Mouse (Mus musculus): ENCODE measurements at regions not wholly inside any gene's neighbourhood (a gene's known extent, or its start where the extent isn't known, plus 50 kb on each side); places are given as distances from the start of the nearest gene placed in this dataset.

GRCm38 (mm10) chrX:50537122-50537784 is 109.0 kb upstream of the Olfr1324 start:
- TF ChIP-seq CTCF (IDR thresholded peaks at IDR 0.05; ENCODE audit: low read depth): no peak
- TF ChIP-seq EP300 (IDR thresholded peaks at IDR 0.05; ENCODE audit: low read depth): no peak
